ENCODE assay signal across 29 mouse cellular contexts in genomic region chr6:118780280-118780679, GRCm38 (mm10).
A peak's percentile ranks its signal among the peaks of the same experiment; 100 is the strongest.
DNase-seq lines count a peak whose midpoint lies in the region; TF ChIP-seq lines count a peak whose summit lies in the region.
"Had no signal": no experiment of that assay in that cellular context is flagged by ENCODE, and none has a peak within 500 bp of the region (broad histone marks: within the 10 kb centered on the region; RNA-seq: fewer than 3 reads in every experiment).

No protein-coding gene starts in this region.

- peaks cover 29% of the 10 kb centered on the region for H3K4me1 ChIP-seq in olfactory bulb, adult 2 months (ENCODE audit: control insufficient read depth, insufficient read depth, low read length)
- H3K4me1 ChIP-seq: forebrain, embryonic 12.5 days had no signal

- H3K4me3 ChIP-seq in layer of hippocampus, adult 2 months: no peak overlapping the region
- H3K4me3 ChIP-seq in olfactory bulb, adult 2 months (ENCODE audit: insufficient read depth, low read depth, low read length): no peak overlapping the region
- H3K4me3 ChIP-seq: embryonic facial prominence, embryonic 10.5 days; embryonic facial prominence, embryonic 13.5 days; erythroblast, embryonic 14.5 days; forebrain, embryonic 12.5 days; forebrain, embryonic 15.5 days; gastrocnemius, adult 2 months; heart, embryonic 12.5 days; heart, embryonic 15.5 days; hindbrain, embryonic 10.5 days; hindbrain, embryonic 13.5 days had no signal

- 52% methylated on average over 7 of the region's 7 CpGs for WGBS in olfactory bulb, adult 2 months

- H3K27ac ChIP-seq in layer of hippocampus, adult 2 months: peak overlapping the region; percentile 32
- peak overlapping the region; percentile 16; the same call in 1 of the 2 replicates for H3K27ac ChIP-seq in olfactory bulb, adult 2 months (ENCODE audit: insufficient read depth, low read depth, low read length)
- H3K27ac ChIP-seq: embryonic facial prominence, embryonic 10.5 days; embryonic facial prominence, embryonic 13.5 days; forebrain, embryonic 12.5 days; forebrain, embryonic 15.5 days; gastrocnemius, adult 2 months; heart, embryonic 15.5 days; hindbrain, embryonic 10.5 days; hindbrain, embryonic 13.5 days had no signal

- DNase-seq in layer of hippocampus, adult 2 months (ENCODE audit: low spot score in 2 of 2): peak in 1 of 2 experiments; percentile 55
- DNase-seq in layer of hippocampus, postnatal 10 days (ENCODE audit: low spot score in 2 of 2): no peak
- peak; percentile 46 to 53 for DNase-seq in layer of hippocampus, postnatal 36 days
- no peak for DNase-seq in layer of hippocampus, postnatal 25 days (ENCODE audit: extremely low spot score in 1 of 2, low spot score in 1 of 2)
- peak; percentile 10 for DNase-seq in Muller cell, postnatal 12 days (ENCODE audit: inconsistent ontology term)
- DNase-seq in kidney, postnatal 14 days: no peak
- DNase-seq: adrenal gland, adult 2 months; adrenal gland, postnatal 14 days; B cell, adult 2 months; cerebellum, adult 11-12 months; cerebellum, adult 8-10 months; cerebellum, postnatal 10 days; cerebellum, postnatal 36 days; embryo, embryonic 11 days; gastrocnemius, adult 2 months; gastrocnemius, postnatal 14 days; heart, adult 11 months; heart, postnatal 10 days; heart, postnatal 36 days had no signal

- TF ChIP-seq CTCF in layer of hippocampus, adult 2 months (conservative IDR thresholded peaks at IDR 0.05): no peak
- TF ChIP-seq CTCF in olfactory bulb, adult 2 months (IDR thresholded peaks at IDR 0.05; ENCODE audit: insufficient read depth, low read depth, low read length): no peak

- no peak for TF ChIP-seq POLR2A in olfactory bulb, adult 2 months (IDR thresholded peaks at IDR 0.05; ENCODE audit: insufficient read depth, low read depth, low read length)

Comparison
In these comparisons a context has a peak if more than half of its experiments do, and no peak if none do; other contexts are left out.
1. DNase-seq: peak in layer of hippocampus, postnatal 36 days (2 of 2) and Muller cell, postnatal 12 days (single experiment); none in layer of hippocampus, postnatal 10 days (0 of 2), layer of hippocampus, postnatal 25 days (0 of 2) and kidney, postnatal 14 days (single experiment).